In the genomic region with DNA sequence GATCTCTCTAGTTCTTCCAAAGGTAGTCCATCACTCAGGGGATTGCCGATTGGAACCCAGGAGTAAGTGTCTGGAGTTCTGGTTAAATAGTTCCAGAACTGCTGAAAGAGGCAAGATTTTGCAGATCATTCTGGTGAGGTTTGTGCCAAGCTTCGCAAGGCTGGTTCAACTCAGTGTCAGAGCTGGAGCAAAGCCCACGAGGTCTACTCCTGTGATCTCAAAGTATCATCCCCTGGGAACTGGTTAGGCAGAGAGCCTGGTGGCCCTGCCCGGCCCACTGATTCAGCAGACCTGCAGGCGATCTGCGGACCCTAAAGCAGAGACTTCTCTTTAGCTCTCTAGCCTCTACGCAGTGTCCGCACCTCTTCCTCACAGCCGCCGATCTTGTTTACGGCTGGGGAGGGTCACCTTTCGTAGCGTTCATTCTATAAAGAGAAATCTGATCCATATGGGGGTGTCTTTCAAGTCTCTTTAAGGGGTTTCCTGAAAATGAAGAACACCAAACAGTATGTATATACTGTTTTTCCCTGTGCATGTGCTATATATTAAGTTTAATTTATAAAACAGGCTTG, we compare ENCODE assay signal across 11 mouse cellular contexts. TPM values are rescaled to one million over a fixed set of nuclear protein-coding genes. Genes with fewer than 3 reads are reported as not detected.
DNase-seq lines count a peak whose midpoint lies in the region.
"Had no signal": no experiment of that assay in that cellular context is flagged by ENCODE, and none has a peak within 500 bp of the region (broad histone marks: within the 10 kb centered on the region; RNA-seq: fewer than 3 reads in every experiment).

No protein-coding gene starts in this region.

- DNase-seq in adrenal gland, adult 2 months: peak; percentile 50
- no peak for DNase-seq in adrenal gland, postnatal 4 days (ENCODE audit: low spot score in 2 of 2)
- peak; percentile 18 for DNase-seq in ovary, postnatal 14 days (ENCODE audit: low spot score)
- no peak for DNase-seq in ovary, postnatal 36 days (ENCODE audit: low spot score)
- peak; percentile 84 to 89 for DNase-seq in kidney, postnatal 36 days
- DNase-seq in embryo, embryonic 9.5 days (ENCODE audit: extremely low spot score): no peak
- no peak for DNase-seq in layer of hippocampus, adult 9-10 months (ENCODE audit: low spot score)
- no peak for DNase-seq in lung, adult 18-20 months
- DNase-seq: cerebellum, postnatal 36 days; liver; lung, postnatal 36 days had no signal

RNA-seq across cellular contexts. Expression of a gene that starts 10.8 kb away (rescaled TPM):
- 10 to 100 TPM in 1 of 2 experiments, 1 to 10 TPM in 1; 7.5 to 10.6 TPM for total RNA-seq in adrenal gland, adult 2 months (2021)
- polyA plus RNA-seq in adrenal gland, adult 2 months (2012; rRNA removed): 8.1 and 9.6 TPM in 2 replicates
- 10 to 100 TPM; 21.6 to 34.4 TPM for total RNA-seq in adrenal gland, postnatal 4 days (2021)

Comparison
In these comparisons a context has a peak if more than half of its experiments do, and no peak if none do; other contexts are left out.
1. DNase-seq: peak in adrenal gland, adult 2 months (single experiment), ovary, postnatal 14 days (single experiment) and kidney, postnatal 36 days (2 of 2); none in adrenal gland, postnatal 4 days (0 of 2), ovary, postnatal 36 days (single experiment), embryo, embryonic 9.5 days (single experiment), layer of hippocampus, adult 9-10 months (single experiment) and lung, adult 18-20 months (0 of 2).